Mouse (Mus musculus): ENCODE measurements around the gene Siglecg. TPM values are rescaled to one million over a fixed set of nuclear protein-coding genes. Genes with fewer than 3 reads are reported as not detected.

Siglecg gene
- polyA plus RNA-seq, 1 experiment from 2014 or later: 0.06 TPM

DNA sequence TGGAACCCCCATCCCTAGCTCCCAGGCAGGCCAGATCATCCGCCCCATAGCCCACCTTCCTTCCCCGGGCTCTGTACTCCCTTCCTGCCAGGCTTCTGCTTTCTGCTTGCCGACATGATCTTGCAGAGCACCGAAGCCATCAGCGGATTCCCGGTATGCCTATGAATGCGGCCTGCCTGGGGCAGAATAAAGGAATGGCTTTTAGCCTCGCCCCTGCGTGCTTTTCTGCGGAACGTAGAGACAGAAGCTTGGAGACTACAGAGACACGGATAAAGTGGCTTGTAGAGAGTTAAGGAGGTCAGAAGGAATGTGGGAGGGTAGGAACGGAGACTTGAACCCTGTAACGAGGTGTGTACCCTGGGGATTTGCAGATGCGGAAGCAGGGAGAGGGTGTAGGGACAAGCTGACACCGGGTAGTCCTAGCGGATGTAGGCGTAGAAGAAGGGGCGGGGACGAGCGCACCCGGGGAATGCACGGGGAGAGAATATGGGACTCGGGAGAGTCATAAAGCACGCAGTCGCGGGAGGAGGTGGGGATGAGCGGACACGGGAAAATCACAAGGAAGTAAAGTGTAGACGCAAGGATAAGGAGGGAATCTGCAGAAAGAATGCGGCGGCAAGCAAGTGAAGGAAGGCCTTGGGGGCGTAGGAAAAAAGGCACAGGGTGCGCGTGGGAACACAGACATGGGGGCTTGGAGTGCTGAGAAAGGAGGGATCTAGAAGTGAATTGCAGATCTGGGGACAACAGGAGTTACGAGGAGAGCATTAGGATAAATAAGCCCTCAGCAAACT is 35.3 kb downstream of the Siglecg start:
- Histone ChIP-seq H3K36me3 (no peaks in the 10 kb centered on the region), H3K4me2 (peak overlapping the region; percentile 80), H3K9me3 (no peaks in the 10 kb centered on the region), H3K9ac (peak overlapping the region; percentile 46), H3K27ac (peak overlapping the region; percentile 98), H3K27me3 (no peaks in the 10 kb centered on the region), H3K4me1 (peaks cover 18% of the 10 kb centered on the region), H3K4me3 (peak overlapping the region; percentile 60)
- ATAC-seq (ENCODE audit: insufficient number of reproducible peaks, low FRiP score, low TSS enrichment, low read depth): peak; percentile 88
- under 1% methylated on average over 36 of the region's 36 CpGs for WGBS

DNA sequence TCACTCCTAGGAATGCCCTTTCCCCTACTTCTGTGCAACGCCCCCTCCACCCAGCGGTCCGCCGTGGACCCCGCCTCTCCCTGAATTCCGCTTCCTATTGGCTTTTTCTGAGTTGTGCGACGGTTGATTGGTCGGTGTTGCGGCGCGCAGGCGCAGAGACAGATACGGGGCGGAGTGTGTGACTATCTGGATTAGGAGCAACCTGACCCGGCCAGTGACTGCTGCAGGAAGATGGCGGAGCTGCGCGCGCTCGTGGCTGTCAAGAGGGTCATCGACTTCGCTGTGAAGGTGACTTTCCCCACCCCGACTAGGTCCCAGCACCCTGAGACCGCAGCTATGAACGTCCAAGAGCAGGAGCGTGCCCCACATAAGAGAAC is 35.9 kb downstream of the Siglecg start, which contains the start of the genes Etfb and Gm45233:
Etfb (plus strand) TSS at position 167 of the 377 bp plus-strand sequence.
Gm45233 (plus strand) TSS at position 212 of the 377 bp plus-strand sequence.
- no peaks in the 10 kb centered on the region for H3K36me3 ChIP-seq
- peak within 1 kb of the TSS; percentile 98 for H3K27ac ChIP-seq
- H3K4me3 ChIP-seq: peak within 1 kb of the TSS; percentile 60
- H3K27me3 ChIP-seq: no peaks in the 10 kb centered on the region
- H3K9ac ChIP-seq: peak within 1 kb of the TSS; percentile 51
- no peaks in the 10 kb centered on the region for H3K9me3 ChIP-seq
- WGBS: under 1% methylated on average over 27 of the region's 27 CpGs
- peak within 1 kb of the TSS; percentile 80 for H3K4me2 ChIP-seq
- peaks cover 18% of the 10 kb centered on the region for H3K4me1 ChIP-seq
- peak; percentile 96 for ATAC-seq (ENCODE audit: insufficient number of reproducible peaks, low FRiP score, low TSS enrichment, low read depth)

DNA sequence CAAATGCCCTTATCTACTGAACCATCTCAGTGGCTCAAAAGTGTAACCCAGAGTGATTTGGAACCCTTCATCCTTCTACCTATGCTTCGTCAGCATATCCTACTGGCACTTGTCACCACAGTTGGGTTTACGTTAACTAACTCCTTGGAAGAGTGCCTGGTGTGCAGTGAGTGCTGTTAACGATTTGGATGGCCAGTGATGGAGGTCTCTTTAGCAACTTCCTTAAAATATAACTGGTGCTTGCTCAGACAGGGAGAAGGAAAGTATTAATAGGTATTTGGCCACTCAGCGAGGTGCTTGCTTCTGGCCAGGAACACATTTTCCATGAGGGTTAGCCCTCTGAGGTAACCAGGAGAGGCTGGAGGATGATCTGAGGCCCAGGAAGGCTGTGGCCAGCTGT is 39.8 kb downstream of the Siglecg start:
- Histone ChIP-seq H3K4me1 (peaks cover 14% of the 10 kb centered on the region), H3K27me3 (no peaks in the 10 kb centered on the region), H3K9ac (no peak overlapping the region), H3K36me3 (peaks cover 10% of the 10 kb centered on the region), H3K4me2 (no peak overlapping the region), H3K27ac (no peak overlapping the region), H3K4me3 (no peak overlapping the region), H3K9me3 (no peaks in the 10 kb centered on the region)
- ATAC-seq (ENCODE audit: insufficient number of reproducible peaks, low FRiP score, low TSS enrichment, low read depth): no peak
- WGBS: 76% methylated on average over 4 of the region's 4 CpGs

DNA sequence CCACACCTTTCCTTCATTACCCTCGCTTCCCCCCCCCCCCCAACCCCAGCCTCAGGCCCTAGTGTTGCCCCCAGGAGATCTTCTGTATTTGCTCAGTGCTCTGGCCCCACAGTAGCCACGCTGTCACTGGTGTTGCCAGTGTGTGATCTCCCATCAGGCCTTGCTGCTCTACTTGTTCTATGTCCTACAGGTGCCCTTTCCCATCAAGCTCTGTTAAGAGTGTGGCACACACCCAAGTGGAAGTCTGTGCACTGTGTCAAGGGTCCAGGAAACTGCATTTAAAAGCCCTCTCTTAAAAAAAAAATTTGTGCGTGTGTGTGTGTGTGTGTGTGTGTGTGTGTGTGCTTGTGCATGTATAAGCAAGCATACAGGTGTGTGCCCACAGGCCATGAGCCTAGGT is 40.2 kb downstream of the Siglecg start:
- WGBS: 94% methylated on average over 3 of the region's 3 CpGs
- H3K36me3 ChIP-seq: peaks cover 15% of the 10 kb centered on the region
- no peaks in the 10 kb centered on the region for H3K27me3 ChIP-seq
- peaks cover 12% of the 10 kb centered on the region for H3K4me1 ChIP-seq
- ATAC-seq (ENCODE audit: insufficient number of reproducible peaks, low FRiP score, low TSS enrichment, low read depth): no peak
- no peak overlapping the region for H3K9ac ChIP-seq
- no peak overlapping the region for H3K4me2 ChIP-seq
- no peaks in the 10 kb centered on the region for H3K9me3 ChIP-seq
- no peak overlapping the region for H3K4me3 ChIP-seq
- no peak overlapping the region for H3K27ac ChIP-seq

DNA sequence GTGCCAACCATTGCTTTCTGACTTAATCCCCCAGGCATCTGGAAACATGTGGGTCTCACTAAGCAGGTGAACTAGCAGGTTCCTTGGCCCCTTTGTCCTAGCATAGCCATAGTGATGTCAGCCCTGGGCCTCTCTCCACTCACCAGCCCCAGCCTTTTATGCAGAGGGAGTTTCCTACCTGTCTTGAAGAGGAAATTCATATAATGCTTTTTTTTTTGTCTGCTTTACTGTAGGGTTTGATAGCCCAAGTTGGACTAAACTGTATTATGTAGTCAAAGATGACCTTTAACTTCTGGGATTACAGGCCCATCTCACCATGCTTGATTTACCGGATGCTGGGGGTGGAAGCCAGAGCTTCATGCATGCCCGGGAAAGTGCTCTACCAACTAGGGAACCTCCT is 41.8 kb downstream of the Siglecg start:
- Histone ChIP-seq H3K4me3 (no peak overlapping the region), H3K9me3 (no peaks in the 10 kb centered on the region), H3K27ac (no peak overlapping the region), H3K36me3 (peaks cover 30% of the 10 kb centered on the region), H3K4me1 (peaks cover 5% of the 10 kb centered on the region; the same call in 1 of the 2 replicates), H3K27me3 (no peaks in the 10 kb centered on the region), H3K4me2 (no peak overlapping the region), H3K9ac (no peak overlapping the region)
- ATAC-seq (ENCODE audit: insufficient number of reproducible peaks, low FRiP score, low TSS enrichment, low read depth): no peak
- 99% methylated on average over 2 of the region's 2 CpGs for WGBS

DNA sequence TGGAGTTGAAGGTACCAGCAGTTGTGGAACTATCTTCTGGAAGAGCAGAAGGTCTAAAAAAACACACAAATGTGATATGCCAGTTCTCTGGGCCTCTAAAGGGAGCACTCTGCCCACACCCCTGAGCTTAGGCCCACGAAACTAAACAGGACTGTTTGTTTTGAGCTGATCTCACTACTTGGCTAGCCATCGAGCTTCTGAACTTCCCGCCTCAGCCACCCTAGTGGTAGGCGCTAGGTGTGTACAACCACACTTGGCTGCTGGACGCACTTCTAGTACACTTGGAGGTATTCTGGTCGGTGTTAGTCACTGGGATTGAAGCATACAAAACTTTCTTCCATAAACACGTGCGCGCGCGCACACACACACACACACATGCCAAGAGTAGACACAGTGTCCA is 43.7 kb downstream of the Siglecg start:
- Histone ChIP-seq H3K36me3 (peaks cover 47% of the 10 kb centered on the region), H3K9ac (no peak overlapping the region), H3K27ac (no peak overlapping the region), H3K4me3 (no peak overlapping the region), H3K9me3 (no peaks in the 10 kb centered on the region), H3K4me2 (no peak overlapping the region), H3K27me3 (no peaks in the 10 kb centered on the region), H3K4me1 (0 out of 2 replicates have a peak, but pooled peaks cover 3% of the 10 kb centered on the region)
- no peak for ATAC-seq (ENCODE audit: insufficient number of reproducible peaks, low FRiP score, low TSS enrichment, low read depth)
- WGBS: 93% methylated on average over 11 of the region's 11 CpGs

DNA sequence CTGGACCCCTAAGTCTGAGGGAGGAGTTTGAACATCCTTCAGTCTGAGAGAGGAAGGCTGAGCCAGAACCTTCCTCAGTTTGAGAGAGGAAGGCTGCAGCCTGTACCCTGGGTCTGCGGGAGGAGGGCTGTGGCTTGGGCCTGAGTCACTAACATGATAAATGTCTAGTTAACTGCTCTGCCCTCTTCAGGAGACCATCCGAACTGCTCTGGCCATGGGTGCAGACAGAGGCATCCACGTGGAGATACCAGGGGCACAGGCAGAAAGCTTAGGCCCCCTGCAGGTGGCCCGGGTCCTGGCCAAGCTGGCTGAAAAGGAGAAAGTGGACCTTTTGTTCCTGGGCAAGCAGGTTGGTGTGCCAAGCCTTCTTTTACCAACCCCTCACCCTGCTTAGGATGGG is 44.6 kb downstream of the Siglecg start:
- H3K27me3 ChIP-seq: no peaks in the 10 kb centered on the region
- no peak overlapping the region for H3K4me2 ChIP-seq
- H3K4me3 ChIP-seq: no peak overlapping the region
- H3K9me3 ChIP-seq: no peaks in the 10 kb centered on the region
- ATAC-seq (ENCODE audit: insufficient number of reproducible peaks, low FRiP score, low TSS enrichment, low read depth): no peak
- 48% methylated on average over 4 of the region's 4 CpGs for WGBS
- peaks cover 56% of the 10 kb centered on the region for H3K36me3 ChIP-seq
- no peak overlapping the region for H3K9ac ChIP-seq
- 0 out of 2 replicates have a peak, but pooled peaks cover 3% of the 10 kb centered on the region for H3K4me1 ChIP-seq
- no peak overlapping the region for H3K27ac ChIP-seq

DNA sequence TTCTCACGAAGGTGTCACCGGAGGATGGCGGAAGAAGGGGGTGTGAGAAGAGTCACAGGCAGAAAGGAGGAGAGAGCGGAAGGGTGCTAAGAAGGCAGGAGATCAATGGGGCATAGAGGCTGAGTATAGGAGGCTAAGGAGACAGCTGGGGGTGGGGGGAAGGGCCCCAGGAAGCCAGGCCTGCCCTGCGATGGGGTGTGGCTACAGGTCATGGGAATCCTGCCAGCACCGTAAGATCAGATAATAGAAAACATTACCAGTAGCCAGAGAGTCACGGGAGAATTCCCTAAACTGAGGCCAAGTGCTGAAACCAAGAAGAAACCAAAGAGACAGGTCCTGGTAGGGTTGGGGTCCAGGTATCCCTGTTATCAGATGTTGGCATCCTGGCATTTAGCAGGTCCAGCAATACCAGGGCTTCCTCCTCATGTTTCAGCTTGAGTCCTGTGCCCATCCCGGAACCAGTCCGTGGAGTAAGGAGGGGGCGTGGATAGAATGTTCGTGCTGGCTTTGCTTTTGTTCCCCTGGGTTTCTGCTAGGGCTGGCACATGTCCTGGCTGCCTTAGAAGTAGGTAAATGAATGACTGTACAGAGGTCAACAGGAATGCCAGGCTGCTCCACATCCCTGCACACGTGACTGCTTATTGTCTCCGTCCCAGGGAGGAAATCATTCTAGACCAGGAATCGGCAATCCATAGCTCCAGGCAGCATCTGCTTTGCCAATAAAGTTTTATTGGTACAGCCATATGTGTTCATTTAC is 45.8 kb downstream of the Siglecg start:
- no peaks in the 10 kb centered on the region for H3K27me3 ChIP-seq
- H3K27ac ChIP-seq: no peak overlapping the region
- no peaks in the 10 kb centered on the region for H3K9me3 ChIP-seq
- no peak overlapping the region for H3K4me3 ChIP-seq
- no peak overlapping the region for H3K9ac ChIP-seq
- peaks cover 63% of the 10 kb centered on the region for H3K36me3 ChIP-seq
- WGBS: 67% methylated on average over 14 of the region's 14 CpGs
- no peak for ATAC-seq (ENCODE audit: insufficient number of reproducible peaks, low FRiP score, low TSS enrichment, low read depth)
- H3K4me1 ChIP-seq: 0 out of 2 replicates have a peak, but pooled peaks cover 3% of the 10 kb centered on the region
- H3K4me2 ChIP-seq: no peak overlapping the region

DNA sequence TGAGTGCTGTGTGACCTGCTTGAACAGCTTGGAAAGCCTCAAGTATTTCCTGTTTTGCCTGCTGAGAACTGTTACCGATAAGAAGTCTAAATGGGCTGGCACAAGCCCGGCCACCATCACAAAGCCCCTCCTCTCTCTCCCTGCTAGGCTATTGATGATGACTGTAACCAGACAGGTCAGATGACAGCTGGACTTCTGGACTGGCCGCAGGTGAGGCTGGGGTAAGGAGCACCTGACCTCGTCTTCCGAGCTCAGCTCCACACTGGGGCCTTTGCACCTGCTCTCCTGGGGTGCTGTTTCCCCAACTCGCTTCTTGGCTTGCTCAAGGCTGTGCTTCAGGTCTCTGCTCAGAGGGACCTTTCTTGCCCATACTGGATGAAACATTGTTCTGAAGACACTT is 46.4 kb downstream of the Siglecg start:
- Histone ChIP-seq H3K27me3 (no peaks in the 10 kb centered on the region), H3K4me3 (no peak overlapping the region), H3K9ac (no peak overlapping the region), H3K9me3 (no peaks in the 10 kb centered on the region), H3K27ac (no peak overlapping the region), H3K4me2 (no peak overlapping the region), H3K36me3 (peaks cover 63% of the 10 kb centered on the region), H3K4me1 (0 out of 2 replicates have a peak, but pooled peaks cover 3% of the 10 kb centered on the region)
- no peak for ATAC-seq (ENCODE audit: insufficient number of reproducible peaks, low FRiP score, low TSS enrichment, low read depth)
- 68% methylated on average over 6 of the region's 6 CpGs for WGBS

DNA sequence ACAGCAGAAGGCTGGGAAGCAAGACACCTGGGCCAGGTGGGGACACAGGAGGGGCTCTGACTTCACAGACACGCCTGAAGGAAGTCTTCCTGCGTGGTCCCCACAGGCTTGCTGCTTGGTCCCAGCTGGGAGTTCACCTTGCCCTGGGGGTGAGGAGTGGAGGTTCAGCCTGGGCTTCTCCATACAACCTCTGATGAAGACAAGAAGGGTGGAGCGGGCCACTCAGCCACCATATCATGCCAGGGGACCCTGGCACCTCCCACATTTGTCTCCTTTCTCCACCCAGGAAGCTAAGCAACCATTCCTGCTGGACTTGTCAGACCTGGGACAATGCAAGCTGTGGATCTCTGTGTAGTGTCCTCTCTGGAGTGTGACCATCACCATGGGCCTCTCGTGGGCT is 54.8 kb downstream of the Siglecg start, which contains the start of gene Vsig10l:
Vsig10l (plus strand) TSS at position 301 of the 400 bp plus-strand sequence.
- no peak for ATAC-seq (ENCODE audit: insufficient number of reproducible peaks, low FRiP score, low TSS enrichment, low read depth)
- no peak within 1 kb of the TSS for H3K27ac ChIP-seq
- H3K4me1 ChIP-seq: peaks cover 20% of the 10 kb centered on the region
- no peaks in the 10 kb centered on the region for H3K9me3 ChIP-seq
- peaks cover 5% of the 10 kb centered on the region for H3K36me3 ChIP-seq
- no peak within 1 kb of the TSS for H3K4me3 ChIP-seq
- 59% methylated on average over 4 of the region's 4 CpGs for WGBS
- H3K4me2 ChIP-seq: no peak within 1 kb of the TSS
- H3K27me3 ChIP-seq: peaks cover 25% of the 10 kb centered on the region
- no peak within 1 kb of the TSS for H3K9ac ChIP-seq

DNA sequence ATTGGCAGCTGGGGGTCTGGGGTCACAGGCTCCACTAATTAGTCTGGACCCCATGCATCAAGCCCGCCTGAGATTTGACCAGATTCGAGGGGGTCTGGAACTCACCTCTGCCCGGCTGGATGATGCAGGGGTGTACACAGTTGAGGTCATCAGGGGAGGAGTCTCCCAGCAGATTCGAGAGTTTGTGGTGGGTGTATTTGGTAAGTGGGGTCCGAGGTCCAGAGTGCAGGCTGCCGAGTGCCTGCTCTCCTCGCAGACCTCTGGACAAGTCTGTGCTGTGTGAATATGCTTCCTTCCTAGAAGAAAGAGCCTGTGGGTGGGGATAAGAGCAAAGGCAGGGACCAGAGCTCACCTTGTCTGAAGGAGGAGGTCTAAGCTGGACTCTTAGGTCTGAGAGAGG is 56.0 kb downstream of the Siglecg start:
- ATAC-seq (ENCODE audit: insufficient number of reproducible peaks, low FRiP score, low TSS enrichment, low read depth): no peak
- Histone ChIP-seq H3K9ac (no peak overlapping the region), H3K27me3 (peaks cover 25% of the 10 kb centered on the region), H3K9me3 (no peaks in the 10 kb centered on the region), H3K27ac (no peak overlapping the region), H3K4me1 (peaks cover 20% of the 10 kb centered on the region), H3K4me2 (no peak overlapping the region), H3K4me3 (no peak overlapping the region), H3K36me3 (no peaks in the 10 kb centered on the region)
- 71% methylated on average over 7 of the region's 7 CpGs for WGBS

DNA sequence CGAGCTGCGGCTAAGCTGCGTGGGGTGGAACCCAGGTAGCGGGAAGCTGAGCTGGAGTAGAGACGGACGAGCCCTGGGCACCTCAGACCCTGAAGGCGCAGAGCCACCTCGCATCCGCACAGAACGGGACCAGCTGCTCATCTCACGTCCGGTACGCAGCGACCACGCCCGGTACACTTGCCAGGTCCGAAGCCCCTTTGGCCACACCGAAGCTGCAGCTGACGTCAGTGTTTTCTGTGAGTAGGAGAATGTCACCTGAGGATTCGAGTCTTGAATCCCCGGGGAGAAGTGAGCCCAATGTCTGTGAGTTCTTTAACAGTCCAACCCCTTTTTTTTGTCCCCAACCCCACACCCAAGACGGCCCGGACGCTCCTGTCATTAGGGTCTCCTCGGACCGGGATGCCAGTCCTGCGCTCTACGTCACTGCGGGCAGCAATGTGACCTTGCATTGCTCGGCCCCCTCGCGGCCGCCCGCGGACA is 56.9 kb downstream of the Siglecg start:
- ATAC-seq (ENCODE audit: insufficient number of reproducible peaks, low FRiP score, low TSS enrichment, low read depth): no peak

More for the DNA sequence above, 56.9 kb downstream of the Siglecg start:
- no peaks in the 10 kb centered on the region for H3K9me3 ChIP-seq
- H3K36me3 ChIP-seq: no peaks in the 10 kb centered on the region
- peaks cover 25% of the 10 kb centered on the region for H3K27me3 ChIP-seq
- 9% methylated on average over 35 of the region's 35 CpGs for WGBS
- peak overlapping the region; percentile 97 for H3K4me2 ChIP-seq
- peaks cover 20% of the 10 kb centered on the region for H3K4me1 ChIP-seq
- no peak overlapping the region for H3K27ac ChIP-seq
- peak overlapping the region; percentile 42; the same call in 1 of the 2 replicates for H3K9ac ChIP-seq
- H3K4me3 ChIP-seq: peak overlapping the region; percentile 57

All from limb, embryonic 15.5 days (tissue).